Mouse (Mus musculus): Measurements from ENCODE around the gene Nanp. TPM values are rescaled to one million over a fixed set of nuclear protein-coding genes. Genes with fewer than 3 reads are reported as not detected.

Nanp gene
- polyA plus RNA-seq, 1 experiment from 2014 or later, result 34.1 TPM

DNA sequence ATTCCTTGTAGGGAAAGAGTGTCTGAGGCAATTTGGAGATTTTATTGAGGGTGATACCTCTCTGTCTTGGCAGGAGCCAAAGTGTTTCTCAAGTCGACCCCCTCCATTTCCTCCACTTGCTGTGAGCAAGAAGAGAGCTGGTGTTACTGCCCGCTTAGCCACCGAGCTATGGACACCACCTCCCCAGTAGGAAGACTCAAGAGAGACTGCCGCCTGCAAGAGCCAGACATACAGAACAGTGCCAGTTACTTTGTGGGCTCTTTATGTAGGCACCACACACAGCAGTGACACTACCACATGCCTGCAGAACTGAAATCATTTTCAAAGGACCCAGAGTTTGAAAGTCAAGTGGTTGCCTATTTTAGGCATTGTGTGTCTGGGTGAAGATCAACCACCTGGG is 48.1 kb downstream of the Nanp start:
- Histone ChIP-seq H3K9ac (ENCODE audit: low read length) (no peak overlapping the region), H3K4me3 (ENCODE audit: low read depth, low read length) (no peak overlapping the region), H3K27me3 (ENCODE audit: control insufficient read depth, insufficient read depth, low read length) (no peaks in the 10 kb centered on the region), H3K36me3 (ENCODE audit: control insufficient read depth, insufficient read depth, low read length) (no peaks in the 10 kb centered on the region), H3K27ac (replicated peaks) (no peak overlapping the region), H3K9me3 (ENCODE audit: control insufficient read depth, low read length) (no peaks in the 10 kb centered on the region), H3K4me1 (replicated peaks; ENCODE audit: control insufficient read depth, insufficient read depth) (no peaks in the 10 kb centered on the region), H3K4me2 (replicated peaks; ENCODE audit: low read depth) (no peak overlapping the region)
- WGBS, result 89% methylated on average over 4 of the region's 4 CpGs
- DNase-seq (ENCODE audit: low spot score) (no peak), ATAC-seq (ENCODE audit: low FRiP score, low TSS enrichment) (no peak)
- TF ChIP-seq EP300 (optimal IDR thresholded peaks at IDR 0.05) (no peak), CTCF (IDR thresholded peaks at IDR 0.05; ENCODE audit: low read depth) (no peak)

DNA sequence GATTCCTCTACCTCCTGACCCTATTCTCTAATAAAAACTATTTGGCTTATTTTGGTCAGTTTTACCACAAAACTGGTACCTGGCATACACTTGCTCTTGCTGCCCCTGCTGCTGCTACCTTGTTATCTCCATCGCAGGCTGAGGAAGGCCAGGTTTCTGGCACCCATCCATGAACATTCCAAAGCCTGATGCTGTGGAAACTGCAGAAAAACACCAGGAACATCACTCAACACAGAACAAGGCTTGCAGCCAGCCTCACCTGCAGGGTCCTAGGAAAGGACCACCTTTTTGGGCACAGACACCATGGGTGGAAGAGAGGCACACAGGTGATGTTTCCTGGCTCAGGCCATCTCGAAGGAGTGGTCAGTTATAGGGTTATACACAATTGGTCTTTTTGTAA is 48.7 kb downstream of the Nanp start:
- H3K4me3 ChIP-seq (ENCODE audit: low read depth, low read length), result no peak overlapping the region
- 76% methylated on average over 2 of the region's 2 CpGs for WGBS

DNA sequence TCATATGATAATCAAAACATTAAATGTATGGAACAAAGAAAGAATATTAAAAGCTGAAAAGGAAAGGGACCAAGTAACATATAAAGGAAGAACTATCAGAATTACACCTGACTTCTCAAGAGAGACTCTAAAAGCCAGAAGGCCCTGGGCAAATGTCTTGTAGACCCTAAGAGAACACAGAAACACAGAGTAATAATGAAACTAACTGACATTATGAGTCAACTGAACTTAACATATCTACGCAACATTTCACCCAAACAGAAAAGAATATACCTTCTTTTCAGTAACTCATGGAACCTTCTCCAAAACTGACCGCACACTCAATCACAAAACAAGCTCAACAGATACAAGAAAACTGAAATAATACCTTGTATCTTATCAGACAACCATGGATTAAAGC is 53.8 kb downstream of the Nanp start:
- no peaks in the 10 kb centered on the region for H3K27me3 ChIP-seq (ENCODE audit: control insufficient read depth, insufficient read depth, low read length)
- DNase-seq (ENCODE audit: low spot score) (no peak), ATAC-seq (ENCODE audit: low FRiP score, low TSS enrichment) (no peak)
- no peak overlapping the region for H3K27ac ChIP-seq (replicated peaks)
- no peak overlapping the region for H3K4me3 ChIP-seq (ENCODE audit: low read depth, low read length)
- no peak overlapping the region for H3K9ac ChIP-seq (ENCODE audit: low read length)
- H3K4me1 ChIP-seq (replicated peaks; ENCODE audit: control insufficient read depth, insufficient read depth), result no peaks in the 10 kb centered on the region
- H3K36me3 ChIP-seq (ENCODE audit: control insufficient read depth, insufficient read depth, low read length), result no peaks in the 10 kb centered on the region
- H3K9me3 ChIP-seq (ENCODE audit: control insufficient read depth, low read length), result no peaks in the 10 kb centered on the region
- no peak for TF ChIP-seq CTCF (IDR thresholded peaks at IDR 0.05; ENCODE audit: low read depth)
- no peak for TF ChIP-seq EP300 (optimal IDR thresholded peaks at IDR 0.05)
- no peak overlapping the region for H3K4me2 ChIP-seq (replicated peaks; ENCODE audit: low read depth)
- WGBS, result 94% methylated on average over 2 of the region's 2 CpGs

More for the DNA sequence above, 48.7 kb downstream of the Nanp start:
- ATAC-seq (ENCODE audit: low FRiP score, low TSS enrichment), result no peak
- Histone ChIP-seq H3K4me2 (replicated peaks; ENCODE audit: low read depth) (no peak overlapping the region), H3K9me3 (ENCODE audit: control insufficient read depth, low read length) (no peaks in the 10 kb centered on the region), H3K27ac (replicated peaks) (no peak overlapping the region), H3K4me1 (replicated peaks; ENCODE audit: control insufficient read depth, insufficient read depth) (no peaks in the 10 kb centered on the region), H3K27me3 (ENCODE audit: control insufficient read depth, insufficient read depth, low read length) (no peaks in the 10 kb centered on the region), H3K36me3 (ENCODE audit: control insufficient read depth, insufficient read depth, low read length) (no peaks in the 10 kb centered on the region), H3K9ac (ENCODE audit: low read length) (no peak overlapping the region)
- DNase-seq (ENCODE audit: low spot score), result peak; percentile 9
- no peak for TF ChIP-seq EP300 (optimal IDR thresholded peaks at IDR 0.05)
- no peak for TF ChIP-seq CTCF (IDR thresholded peaks at IDR 0.05; ENCODE audit: low read depth)

GRCm38 (mm10) chr2:150982051-150982450 is 57.1 kb downstream of the Nanp start:
- Histone ChIP-seq H3K9me3 (ENCODE audit: control insufficient read depth, low read length) (no peaks in the 10 kb centered on the region), H3K27me3 (ENCODE audit: control insufficient read depth, insufficient read depth, low read length) (no peaks in the 10 kb centered on the region), H3K9ac (ENCODE audit: low read length) (no peak overlapping the region)

DNA sequence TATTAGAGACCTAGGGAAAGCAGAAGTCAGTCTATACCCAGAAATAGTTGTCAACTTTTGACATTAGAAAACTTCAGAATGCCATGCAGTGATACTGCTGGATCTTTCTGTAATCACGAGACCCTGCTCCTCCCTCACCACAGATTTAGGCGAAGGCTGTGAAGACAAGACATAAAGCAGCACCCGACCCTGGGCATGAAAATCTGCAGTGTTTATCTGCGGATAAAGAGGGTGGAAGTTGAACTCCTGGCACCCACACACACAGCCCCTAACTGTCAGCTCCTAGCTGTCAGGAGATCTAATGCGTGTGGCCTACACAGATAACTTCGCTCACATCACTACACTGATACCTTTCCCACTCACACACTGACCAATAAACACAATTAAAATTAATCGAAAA is 57.7 kb downstream of the Nanp start:
- Histone ChIP-seq H3K9me3 (ENCODE audit: control insufficient read depth, low read length) (no peaks in the 10 kb centered on the region), H3K4me1 (replicated peaks; ENCODE audit: control insufficient read depth, insufficient read depth) (no peaks in the 10 kb centered on the region), H3K4me2 (replicated peaks; ENCODE audit: low read depth) (no peak overlapping the region), H3K27ac (replicated peaks) (no peak overlapping the region), H3K36me3 (ENCODE audit: control insufficient read depth, insufficient read depth, low read length) (no peaks in the 10 kb centered on the region), H3K27me3 (ENCODE audit: control insufficient read depth, insufficient read depth, low read length) (no peaks in the 10 kb centered on the region), H3K9ac (ENCODE audit: low read length) (no peak overlapping the region), H3K4me3 (ENCODE audit: low read depth, low read length) (no peak overlapping the region)
- DNase-seq (ENCODE audit: low spot score) (peak; percentile 10), ATAC-seq (ENCODE audit: low FRiP score, low TSS enrichment) (no peak)
- no peak for TF ChIP-seq EP300 (optimal IDR thresholded peaks at IDR 0.05)
- TF ChIP-seq CTCF (IDR thresholded peaks at IDR 0.05; ENCODE audit: low read depth), result no peak
- 60% methylated on average over 7 of the region's 7 CpGs for WGBS

More at GRCm38 (mm10) chr2:150982051-150982450, 57.1 kb downstream of the Nanp start:
- H3K4me3 ChIP-seq (ENCODE audit: low read depth, low read length), result no peak overlapping the region
- H3K27ac ChIP-seq (replicated peaks), result no peak overlapping the region
- no peak for DNase-seq (ENCODE audit: low spot score)
- no peak overlapping the region for H3K4me2 ChIP-seq (replicated peaks; ENCODE audit: low read depth)
- no peaks in the 10 kb centered on the region for H3K36me3 ChIP-seq (ENCODE audit: control insufficient read depth, insufficient read depth, low read length)
- ATAC-seq (ENCODE audit: low FRiP score, low TSS enrichment), result no peak
- H3K4me1 ChIP-seq (replicated peaks; ENCODE audit: control insufficient read depth, insufficient read depth), result no peaks in the 10 kb centered on the region
- TF ChIP-seq CTCF (IDR thresholded peaks at IDR 0.05; ENCODE audit: low read depth) (no peak), EP300 (optimal IDR thresholded peaks at IDR 0.05) (no peak)

- Histone ChIP-seq H3K4me2 (replicated peaks; ENCODE audit: low read depth) (no peak overlapping the region), H3K9ac (ENCODE audit: low read length) (no peak overlapping the region), H3K4me1 (replicated peaks; ENCODE audit: control insufficient read depth, insufficient read depth) (no peaks in the 10 kb centered on the region), H3K27ac (replicated peaks) (no peak overlapping the region), H3K4me3 (ENCODE audit: low read depth, low read length) (no peak overlapping the region), H3K27me3 (ENCODE audit: control insufficient read depth, insufficient read depth, low read length) (no peaks in the 10 kb centered on the region), H3K9me3 (ENCODE audit: control insufficient read depth, low read length) (no peaks in the 10 kb centered on the region), H3K36me3 (ENCODE audit: control insufficient read depth, insufficient read depth, low read length) (no peaks in the 10 kb centered on the region)
- WGBS, result 84% methylated on average over 14 of the region's 14 CpGs
- ATAC-seq (ENCODE audit: low FRiP score, low TSS enrichment), result no peak
- DNase-seq (ENCODE audit: low spot score), result peak; percentile 10
- TF ChIP-seq CTCF (IDR thresholded peaks at IDR 0.05; ENCODE audit: low read depth) (no peak), EP300 (optimal IDR thresholded peaks at IDR 0.05) (no peak)
These were observed 59.2 kb downstream of the Nanp start for GRCm38 (mm10) chr2:150979861-150980620.

Other genes with a start within 250 kb of the Nanp start
- gene Abhd12, start 134.7 kb downstream of the Nanp start, polyA plus RNA-seq (2015; fragmentation: Nextera tagmentation; extraction: Ambion mirVana), result 73.2 and 76.2 TPM in 2 replicates
- 10.7 and 11.0 TPM in 2 replicates for gene Gins1, start 134.0 kb downstream of the Nanp start, polyA plus RNA-seq (2015; fragmentation: Nextera tagmentation; extraction: Ambion mirVana)
- 1.9 and 2.3 TPM in 2 replicates for gene Ninl, start within 50 bp of the Nanp start, polyA plus RNA-seq (2015; fragmentation: Nextera tagmentation; extraction: Ambion mirVana)
- gene Gm14151, start 53.0 kb upstream of the Nanp start, polyA plus RNA-seq (2015; fragmentation: Nextera tagmentation; extraction: Ambion mirVana), result not detected in 2 replicates
- not detected in 2 replicates for gene Gm14147, start 58.8 kb upstream of the Nanp start, polyA plus RNA-seq (2015; fragmentation: Nextera tagmentation; extraction: Ambion mirVana)